In genomic region chr9:85120061-85120460, GRCm38 (mm10) we compare ENCODE assay signal across 10 mouse cellular contexts.
"Had no signal": no experiment of that assay in that cellular context is flagged by ENCODE, and none has a peak within 500 bp of the region (broad histone marks: within the 10 kb centered on the region; RNA-seq: fewer than 3 reads in every experiment).

No protein-coding gene starts in this region.

- ATAC-seq: intestine, embryonic 15.5 days; lung, postnatal 0 days had no signal

- DNase-seq: kidney, adult 2 months; kidney, postnatal 36 days; layer of hippocampus, adult 9-11 months; lung, adult 18-20 months; lung, postnatal 36 days; midbrain, embryonic 14.5 days; thymus, adult 2 months; thymus, postnatal 25 days had no signal
